Mouse (Mus musculus): ENCODE data around the gene Mettl24.

- TF ChIP-seq EP300 (optimal IDR thresholded peaks at IDR 0.05) (no peak), CTCF (IDR thresholded peaks at IDR 0.05; ENCODE audit: low read depth) (no peak)
These were observed 779 bp downstream of the Mettl24 start for GRCm38 (mm10) chr10:40683868-40684253.
